Mouse (Mus musculus): ENCODE data around the gene Rab3b. TPM values are rescaled to one million over a fixed set of nuclear protein-coding genes. Genes with fewer than 3 reads are reported as not detected.

The Rab3b gene
- polyA plus RNA-seq, 1 experiment, result 17.0 TPM

DNA sequence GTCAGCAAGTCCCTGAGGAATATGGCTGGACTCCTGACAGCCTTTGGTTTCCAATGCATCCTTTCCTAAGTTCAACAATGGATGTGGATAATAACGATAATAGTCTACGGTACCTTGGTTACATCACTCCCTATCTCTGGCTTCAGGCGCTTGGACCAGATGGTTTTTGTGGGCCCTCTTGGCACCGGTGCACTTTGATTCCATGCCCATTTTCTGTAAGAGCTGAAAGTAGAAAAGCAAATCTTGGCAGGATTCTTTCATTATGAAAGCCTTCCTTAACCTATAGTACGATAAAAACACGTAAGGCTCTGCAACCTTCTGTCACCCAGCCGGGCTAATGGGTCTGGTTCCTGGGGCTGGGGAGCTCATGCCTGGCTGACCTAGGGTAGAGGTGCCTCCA lies 70.3 kb downstream of the Rab3b start:
- Histone ChIP-seq H3K9me3 (replicated peaks; ENCODE audit: control insufficient read depth, insufficient read depth, low read length, poor library complexity, severe bottlenecking) (0 out of 2 replicates have a peak, but pooled peaks cover 4% of the 10 kb centered on the region), H3K4me3 (ENCODE audit: low read depth, low read length) (no peak overlapping the region), H3K36me3 (ENCODE audit: control insufficient read depth, insufficient read depth, low read length, poor library complexity, severe bottlenecking) (no peaks in the 10 kb centered on the region), H3K4me1 (ENCODE audit: control insufficient read depth, insufficient read depth, low read length) (no peaks in the 10 kb centered on the region), H3K27me3 (ENCODE audit: control insufficient read depth, insufficient read depth, low read length, poor library complexity, severe bottlenecking) (no peaks in the 10 kb centered on the region), H3K9ac (ENCODE audit: low read depth, poor library complexity, severe bottlenecking) (no peak overlapping the region), H3K27ac (ENCODE audit: insufficient read depth, low read length) (no peak overlapping the region)
- TF ChIP-seq POLR2A (IDR thresholded peaks at IDR 0.05; ENCODE audit: insufficient read depth, low read length) (no peak), CTCF (IDR thresholded peaks at IDR 0.05; ENCODE audit: low read depth, low read length) (no peak), EP300 (IDR thresholded peaks at IDR 0.05; ENCODE audit: insufficient read depth, low read depth, low read length) (no peak)

GRCm38 (mm10) chr4:108950201-108950600 lies 71.3 kb downstream of the Rab3b start:
- H3K4me3 ChIP-seq (ENCODE audit: low read depth, low read length), result no peak overlapping the region
- no peaks in the 10 kb centered on the region for H3K36me3 ChIP-seq (ENCODE audit: control insufficient read depth, insufficient read depth, low read length, poor library complexity, severe bottlenecking)
- H3K27ac ChIP-seq (ENCODE audit: insufficient read depth, low read length), result no peak overlapping the region
- H3K27me3 ChIP-seq (ENCODE audit: control insufficient read depth, insufficient read depth, low read length, poor library complexity, severe bottlenecking), result no peaks in the 10 kb centered on the region
- 0 out of 2 replicates have a peak, but pooled peaks cover 4% of the 10 kb centered on the region for H3K9me3 ChIP-seq (replicated peaks; ENCODE audit: control insufficient read depth, insufficient read depth, low read length, poor library complexity, severe bottlenecking)
- TF ChIP-seq CTCF (IDR thresholded peaks at IDR 0.05; ENCODE audit: low read depth, low read length) (no peak), EP300 (IDR thresholded peaks at IDR 0.05; ENCODE audit: insufficient read depth, low read depth, low read length) (no peak), POLR2A (IDR thresholded peaks at IDR 0.05; ENCODE audit: insufficient read depth, low read length) (no peak)
- H3K4me1 ChIP-seq (ENCODE audit: control insufficient read depth, insufficient read depth, low read length), result no peaks in the 10 kb centered on the region
- H3K9ac ChIP-seq (ENCODE audit: low read depth, poor library complexity, severe bottlenecking), result no peak overlapping the region

DNA sequence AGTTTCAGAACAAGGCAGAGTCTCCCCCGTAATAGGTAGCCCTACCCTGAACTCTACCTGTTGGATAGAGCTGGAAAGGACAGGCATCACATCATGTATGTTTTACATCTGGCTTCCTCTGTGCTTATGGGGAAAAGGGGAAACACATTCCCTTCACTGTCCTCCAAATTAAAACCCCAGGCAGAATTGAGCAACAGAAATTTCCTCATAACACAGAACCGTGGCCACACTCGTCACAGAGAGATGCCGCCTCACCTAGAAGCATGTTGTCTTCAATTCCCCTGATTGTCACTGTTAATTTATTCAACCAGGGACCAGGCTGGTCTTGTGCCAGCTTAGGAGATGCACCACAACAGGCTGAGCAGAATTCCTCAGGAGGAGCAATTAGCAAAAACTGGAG lies 72.8 kb downstream of the Rab3b start:
- H3K4me3 ChIP-seq (ENCODE audit: low read depth, low read length), result no peak overlapping the region
- no peaks in the 10 kb centered on the region for H3K36me3 ChIP-seq (ENCODE audit: control insufficient read depth, insufficient read depth, low read length, poor library complexity, severe bottlenecking)
- 0 out of 2 replicates have a peak, but pooled peaks cover 4% of the 10 kb centered on the region for H3K9me3 ChIP-seq (replicated peaks; ENCODE audit: control insufficient read depth, insufficient read depth, low read length, poor library complexity, severe bottlenecking)
- no peak overlapping the region for H3K9ac ChIP-seq (ENCODE audit: low read depth, poor library complexity, severe bottlenecking)
- no peak overlapping the region for H3K27ac ChIP-seq (ENCODE audit: insufficient read depth, low read length)
- TF ChIP-seq CTCF (IDR thresholded peaks at IDR 0.05; ENCODE audit: low read depth, low read length) (no peak), POLR2A (IDR thresholded peaks at IDR 0.05; ENCODE audit: insufficient read depth, low read length) (no peak), EP300 (IDR thresholded peaks at IDR 0.05; ENCODE audit: insufficient read depth, low read depth, low read length) (no peak)
- H3K27me3 ChIP-seq (ENCODE audit: control insufficient read depth, insufficient read depth, low read length, poor library complexity, severe bottlenecking), result no peaks in the 10 kb centered on the region
- H3K4me1 ChIP-seq (ENCODE audit: control insufficient read depth, insufficient read depth, low read length), result no peaks in the 10 kb centered on the region

- no peak for TF ChIP-seq EP300 (IDR thresholded peaks at IDR 0.05; ENCODE audit: insufficient read depth, low read depth, low read length)
- no peak for TF ChIP-seq CTCF (IDR thresholded peaks at IDR 0.05; ENCODE audit: low read depth, low read length)
- TF ChIP-seq POLR2A (IDR thresholded peaks at IDR 0.05; ENCODE audit: insufficient read depth, low read length), result no peak
- Histone ChIP-seq H3K9ac (ENCODE audit: low read depth, poor library complexity, severe bottlenecking) (no peak overlapping the region), H3K4me1 (ENCODE audit: control insufficient read depth, insufficient read depth, low read length) (no peaks in the 10 kb centered on the region), H3K27me3 (ENCODE audit: control insufficient read depth, insufficient read depth, low read length, poor library complexity, severe bottlenecking) (no peaks in the 10 kb centered on the region), H3K36me3 (ENCODE audit: control insufficient read depth, insufficient read depth, low read length, poor library complexity, severe bottlenecking) (no peaks in the 10 kb centered on the region), H3K27ac (ENCODE audit: insufficient read depth, low read length) (no peak overlapping the region), H3K4me3 (ENCODE audit: low read depth, low read length) (no peak overlapping the region), H3K9me3 (replicated peaks; ENCODE audit: control insufficient read depth, insufficient read depth, low read length, poor library complexity, severe bottlenecking) (no peaks in the 10 kb centered on the region)
Measured at GRCm38 (mm10) chr4:108959696-108960095, 80.8 kb downstream of the Rab3b start.

DNA sequence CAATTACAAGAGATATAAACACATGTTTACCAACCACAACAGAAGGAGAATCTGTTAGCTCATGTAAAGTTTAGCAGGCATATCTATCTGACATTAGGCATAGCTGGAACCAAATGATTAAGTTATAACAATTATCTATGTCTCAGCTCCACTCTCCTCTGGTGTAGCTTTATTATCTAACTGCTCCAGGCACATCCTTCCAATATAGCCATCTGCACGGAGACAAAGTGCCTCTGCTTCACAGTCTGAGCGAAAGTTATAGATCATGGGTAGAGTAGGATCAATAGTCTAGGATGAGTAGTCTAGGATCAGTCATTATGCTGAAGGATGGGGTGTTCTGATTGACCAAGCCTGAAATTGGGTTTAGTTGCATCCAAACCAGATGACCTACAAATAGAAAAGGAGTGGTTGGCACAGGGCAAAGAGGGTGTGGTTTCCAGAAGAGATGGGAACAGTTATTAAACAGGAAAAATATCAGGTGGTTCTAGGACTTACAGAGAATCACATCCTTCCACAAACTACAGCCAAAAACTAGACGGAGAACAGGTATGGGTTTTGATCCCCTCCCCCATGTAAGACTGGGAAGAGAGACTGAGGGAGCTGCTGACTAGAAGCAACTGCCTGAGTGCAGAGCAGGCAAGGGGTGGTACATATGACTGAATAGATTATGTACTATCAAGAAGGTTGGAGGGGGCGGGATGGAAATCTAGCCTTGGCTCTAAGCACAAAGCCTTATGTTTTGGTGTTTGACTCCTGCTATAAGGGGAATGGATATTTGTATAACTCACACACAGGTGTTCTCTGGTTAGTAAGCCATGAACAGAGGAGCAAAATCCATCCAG lies 82.0 kb downstream of the Rab3b start:
- no peak for TF ChIP-seq POLR2A (IDR thresholded peaks at IDR 0.05; ENCODE audit: insufficient read depth, low read length)
- TF ChIP-seq EP300 (IDR thresholded peaks at IDR 0.05; ENCODE audit: insufficient read depth, low read depth, low read length), result no peak
- no peak for TF ChIP-seq CTCF (IDR thresholded peaks at IDR 0.05; ENCODE audit: low read depth, low read length)

DNA sequence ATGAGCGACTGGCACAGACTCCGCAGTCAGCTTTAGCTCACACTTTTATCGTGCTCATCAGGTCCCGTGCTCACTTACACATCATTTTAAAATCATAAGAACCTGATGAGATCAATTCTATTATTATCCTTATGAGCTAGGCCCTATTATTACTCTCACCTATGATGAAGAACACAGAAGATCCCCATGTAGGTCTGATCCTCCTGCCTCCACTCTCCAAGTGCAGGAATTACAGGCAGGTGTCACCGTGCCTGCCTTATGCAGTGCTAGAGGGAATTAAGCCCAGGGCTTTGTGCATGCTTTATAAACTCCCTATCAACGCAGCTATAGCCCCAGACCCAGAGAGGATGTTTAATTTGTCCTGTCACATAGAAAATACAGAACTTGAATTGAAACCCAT lies 84.2 kb downstream of the Rab3b start:
- TF ChIP-seq CTCF (IDR thresholded peaks at IDR 0.05; ENCODE audit: low read depth, low read length) (no peak), EP300 (IDR thresholded peaks at IDR 0.05; ENCODE audit: insufficient read depth, low read depth, low read length) (no peak), POLR2A (IDR thresholded peaks at IDR 0.05; ENCODE audit: insufficient read depth, low read length) (no peak)
- no peaks in the 10 kb centered on the region for H3K36me3 ChIP-seq (ENCODE audit: control insufficient read depth, insufficient read depth, low read length, poor library complexity, severe bottlenecking)
- no peak overlapping the region for H3K27ac ChIP-seq (ENCODE audit: insufficient read depth, low read length)
- no peaks in the 10 kb centered on the region for H3K27me3 ChIP-seq (ENCODE audit: control insufficient read depth, insufficient read depth, low read length, poor library complexity, severe bottlenecking)
- no peak overlapping the region for H3K9ac ChIP-seq (ENCODE audit: low read depth, poor library complexity, severe bottlenecking)
- no peaks in the 10 kb centered on the region for H3K4me1 ChIP-seq (ENCODE audit: control insufficient read depth, insufficient read depth, low read length)
- H3K9me3 ChIP-seq (replicated peaks; ENCODE audit: control insufficient read depth, insufficient read depth, low read length, poor library complexity, severe bottlenecking), result no peaks in the 10 kb centered on the region
- H3K4me3 ChIP-seq (ENCODE audit: low read depth, low read length), result no peak overlapping the region

More for the DNA sequence above, 82.0 kb downstream of the Rab3b start:
- Histone ChIP-seq H3K27ac (ENCODE audit: insufficient read depth, low read length) (no peak overlapping the region), H3K4me3 (ENCODE audit: low read depth, low read length) (no peak overlapping the region), H3K9me3 (replicated peaks; ENCODE audit: control insufficient read depth, insufficient read depth, low read length, poor library complexity, severe bottlenecking) (no peaks in the 10 kb centered on the region), H3K4me1 (ENCODE audit: control insufficient read depth, insufficient read depth, low read length) (no peaks in the 10 kb centered on the region), H3K27me3 (ENCODE audit: control insufficient read depth, insufficient read depth, low read length, poor library complexity, severe bottlenecking) (no peaks in the 10 kb centered on the region), H3K9ac (ENCODE audit: low read depth, poor library complexity, severe bottlenecking) (no peak overlapping the region), H3K36me3 (ENCODE audit: control insufficient read depth, insufficient read depth, low read length, poor library complexity, severe bottlenecking) (no peaks in the 10 kb centered on the region)

Data from ES-Bruce4 (cell line).